Mouse (Mus musculus) brain, embryonic 14.5 days (tissue): ENCODE measurements around the gene Megf11.

Source experiments
- CTCF ChIP-seq: fragments of 200-500 bp; IDR thresholded peaks from 2 replicates; pipeline ENCODE4 v1.5.1; 2012; ENCODE audit warnings: inconsistent platforms, mild to moderate bottlenecking, moderate library complexity, borderline replicate concordance; ENCODE audit not compliant: insufficient read depth, insufficient read length; ENCODE audit errors: extremely low read depth
- POLR2A ChIP-seq: fragments of 200-500 bp; IDR thresholded peaks from 2 replicates; pipeline ENCODE4 v1.6.1; 2012; ENCODE audit warnings: mild to moderate bottlenecking, inconsistent platforms, borderline replicate concordance; ENCODE audit not compliant: poor library complexity, insufficient read depth, insufficient read length, severe bottlenecking; ENCODE audit errors: extremely low read depth

DNA sequence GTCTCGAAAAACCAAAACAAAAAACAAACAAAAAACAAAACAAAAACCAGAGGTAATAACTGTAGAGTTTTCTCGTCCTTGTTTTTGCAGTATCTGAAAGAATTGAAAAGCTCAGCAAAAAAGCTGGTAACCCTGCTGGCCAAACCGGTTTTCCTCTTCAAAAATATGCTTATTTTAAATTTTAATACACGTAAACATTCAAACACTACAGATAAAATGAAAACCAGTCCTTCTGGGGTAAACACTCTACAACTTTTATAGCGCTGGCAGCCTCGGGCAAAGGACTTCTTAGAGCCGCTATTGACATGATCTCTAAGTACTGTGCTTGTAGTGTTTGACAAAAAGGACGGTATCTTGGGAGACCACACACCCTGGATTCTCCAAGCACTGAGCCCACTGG lies 43.8 kb upstream of the Megf11 start:
- TF ChIP-seq CTCF (no peak), POLR2A (no peak)
